Mouse (Mus musculus) megakaryocyte, embryonic 14.5 days (primary cell): Measurements from ENCODE around the gene Mindy2.

Experiments used
- FLI1 ChIP-seq: IDR thresholded peaks from 2 replicates; pipeline ENCODE4 v1.6.1; 2012; ENCODE audit warnings: low read length, inconsistent platforms, mixed read lengths
- GATA1 ChIP-seq: IDR thresholded peaks from 3 replicates; pipeline ENCODE4 v1.6.1; 2012; ENCODE audit warnings: mixed read lengths, low read length, inconsistent platforms, borderline replicate concordance

- TF ChIP-seq GATA1 (no peak), FLI1 (no peak)
These were observed 45.8 kb downstream of the Mindy2 start for GRCm38 (mm10) chr9:70611026-70611673.
